Mouse (Mus musculus): ENCODE data around the gene Tbpl1.

DNA sequence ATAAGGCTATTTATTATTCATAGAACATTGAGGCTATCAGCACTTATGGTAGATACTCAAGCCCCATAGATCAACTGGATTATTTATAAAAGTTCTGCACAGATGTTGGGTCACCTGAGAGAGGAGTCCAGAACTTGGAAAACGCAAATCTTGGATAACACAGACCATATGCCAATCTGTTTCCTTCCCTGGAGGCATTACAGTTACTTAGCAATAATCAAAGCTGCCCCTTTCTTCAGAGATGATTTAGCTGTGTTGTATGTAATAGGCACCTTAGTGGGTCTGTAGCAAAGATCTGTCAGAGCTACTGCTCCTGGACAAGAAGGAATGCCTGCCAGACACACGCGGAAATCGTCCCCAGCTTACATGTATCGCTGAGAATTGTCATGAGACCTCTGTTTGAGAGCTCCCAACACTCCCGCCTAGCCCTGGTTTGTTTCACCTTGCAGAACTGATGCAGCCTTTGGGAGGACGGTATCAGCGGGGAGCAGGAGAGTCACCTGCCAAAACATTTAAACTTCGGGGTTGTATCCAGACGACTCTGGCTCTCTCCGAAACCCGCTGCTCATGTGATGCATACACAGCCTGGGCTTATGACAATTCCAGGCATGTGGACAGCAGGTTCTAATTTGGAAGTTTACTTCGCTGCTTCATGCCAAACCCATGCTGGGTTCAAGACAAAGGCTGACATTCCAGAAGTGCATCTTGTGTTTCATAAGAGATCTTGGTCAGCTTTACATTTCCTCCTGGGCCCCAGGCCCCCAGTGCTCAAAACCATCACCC lies 55.7 kb downstream of the Tbpl1 start:
- no peak for TF ChIP-seq CTCF (IDR thresholded peaks at IDR 0.05; ENCODE audit: control insufficient read depth, insufficient read depth, low read length)
- TF ChIP-seq POLR2A (IDR thresholded peaks at IDR 0.05; ENCODE audit: borderline replicate concordance, control insufficient read depth, low read depth, low read length), result no peak

All from bone marrow, adult 2 months (tissue).